Mouse (Mus musculus) left cerebral cortex, postnatal 4 days (tissue): ENCODE data around the gene Slc38a3. TPM values are rescaled to one million over a fixed set of nuclear protein-coding genes. Genes with fewer than 3 reads are reported as not detected.

Source experiments
- DNase-seq: peaks from one replicate; pipeline ENCODE4 v3.0.0-alpha.2; 2022
- intact Hi-C: fragments of 180-260 bp; cut with DNase I; formaldehyde crosslinking; loops from one replicate; pipeline ENCODE4 v1.15.1; 2025
- total RNA-seq, 2 experiments: library from RNA; stranded (reverse); gene quantifications; 2 replicates each; pipeline ENCODE4 v1.2.3; 2021

Slc38a3 gene
- total RNA-seq, 2 experiments from 2014 or later = 65.0 to 68.4 TPM

DNA sequence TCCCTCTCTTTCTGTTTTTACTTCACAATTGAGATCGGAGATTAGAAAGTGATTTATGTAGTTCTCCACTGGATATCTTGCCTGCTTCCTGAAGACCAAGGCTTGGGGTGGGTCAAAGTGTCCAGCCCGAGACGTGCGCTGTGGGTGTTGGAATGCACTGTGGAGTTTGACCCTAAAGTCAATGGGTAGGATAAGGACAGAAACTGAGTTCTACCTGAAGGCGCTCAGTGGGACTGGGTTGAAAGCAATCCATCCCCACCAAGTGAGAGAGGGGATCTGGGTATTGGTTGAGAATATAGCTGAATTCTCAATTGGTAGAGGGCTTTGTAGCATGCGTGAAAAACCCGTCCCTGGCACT lies 24.2 kb downstream of the Slc38a3 start:
- intact Hi-C loops = loop anchor here (2.0 to 5.0 kb wide), 2 partner anchors 42 to 92 kb away; no protein-coding TSS in a partner anchor
- no peak for DNase-seq

DNA sequence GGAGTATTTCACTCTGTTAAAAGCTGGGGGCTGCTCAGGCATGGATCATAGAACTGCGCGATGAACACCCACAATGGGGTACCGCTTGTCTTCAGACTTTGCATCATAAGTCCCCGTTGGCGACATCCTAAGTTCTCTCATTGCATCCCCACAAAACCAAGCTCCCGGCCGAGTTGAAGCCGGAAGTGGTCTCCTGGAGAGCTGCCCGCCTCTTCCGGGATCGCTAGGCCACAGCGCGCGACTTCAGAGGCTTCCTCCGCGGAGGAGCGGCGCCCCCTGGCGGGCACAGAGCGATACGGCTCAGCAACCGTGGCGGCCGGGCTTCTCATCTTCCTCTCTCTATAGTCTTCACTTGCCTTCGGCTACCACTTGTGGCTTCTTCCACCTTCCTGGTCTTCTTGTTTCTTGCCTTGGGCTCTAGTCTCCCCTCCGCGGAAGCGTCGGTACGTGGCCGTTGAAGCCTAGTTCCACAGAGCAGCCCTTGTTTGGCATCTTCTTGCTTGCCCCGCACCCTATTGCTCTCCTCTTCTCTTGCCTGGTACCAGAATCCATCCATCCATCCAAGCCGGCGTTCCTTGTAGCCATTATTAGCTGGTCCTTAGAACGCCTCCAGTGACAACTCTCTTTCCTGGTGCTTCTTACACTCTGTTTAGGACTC lies 24.7 kb downstream of the Slc38a3 start:
- DNase-seq = peak; percentile 95
- intact Hi-C loops = loop anchor here (2.0 to 5.0 kb wide), 3 partner anchors 33 to 93 kb away; partner anchors contain the start of gene Gnat1

DNA sequence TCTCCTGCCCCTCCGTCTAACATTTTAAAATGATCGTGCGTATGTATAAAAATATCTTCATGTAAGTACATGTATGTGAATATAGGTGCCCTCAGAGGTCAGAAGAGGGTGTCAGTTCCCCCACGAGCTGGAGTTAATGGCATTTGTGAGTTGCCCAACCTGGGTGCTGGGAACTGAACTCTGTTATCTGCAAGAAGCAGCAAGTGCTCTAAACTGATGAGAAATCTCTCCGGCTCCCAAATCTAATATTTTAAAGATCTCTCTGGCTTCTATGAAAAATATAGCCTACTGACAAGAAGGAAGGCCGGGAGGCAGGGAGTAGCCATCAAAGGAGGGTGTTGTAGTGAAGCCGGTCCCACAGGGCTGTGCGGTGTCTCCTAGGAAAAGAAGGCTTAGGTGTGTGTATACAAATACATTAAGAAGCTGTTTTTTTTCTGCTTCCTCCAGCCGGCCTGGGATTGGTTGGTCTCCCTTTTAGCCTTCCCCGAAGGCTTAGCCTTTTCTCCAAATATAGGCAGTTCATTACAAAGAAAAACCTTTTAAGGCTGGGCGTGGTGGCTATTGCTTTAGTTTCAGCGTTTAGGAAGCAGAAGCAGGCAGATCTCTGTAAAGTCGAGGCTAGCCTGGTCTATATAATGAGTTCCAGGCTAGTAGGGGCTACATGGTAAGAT lies 25.7 kb downstream of the Slc38a3 start:
- intact Hi-C loops = loop anchor here (2.0 to 5.0 kb wide), 2 partner anchors 34 to 41 kb away; partner anchors contain the start of gene Gnat1
- no peak for DNase-seq

DNA sequence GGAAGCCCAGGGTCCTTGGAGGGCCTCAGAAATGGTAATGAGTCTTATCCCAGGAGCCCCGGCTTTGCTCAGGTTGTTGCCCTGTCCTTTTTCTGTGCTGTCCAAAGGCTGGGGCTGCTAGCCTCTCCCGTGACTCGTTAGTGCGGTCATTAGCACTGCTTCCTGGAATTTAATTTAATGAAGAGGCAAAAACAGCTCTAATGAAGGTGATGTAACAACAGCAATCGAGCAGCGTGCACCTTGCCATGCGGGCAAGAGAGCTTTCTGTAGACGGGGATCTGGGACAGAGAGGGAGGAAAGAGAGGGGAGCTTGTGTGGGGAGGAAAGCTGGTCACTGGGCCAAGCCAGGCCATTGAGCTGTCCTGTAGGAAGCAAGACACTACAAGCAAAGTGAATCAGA lies 27.7 kb downstream of the Slc38a3 start:
- DNase-seq = no peak
- intact Hi-C loops = loop anchor here (5.0 kb wide), 1 partner anchor 36 kb away; the partner anchor contains the start of gene Gnat1

DNA sequence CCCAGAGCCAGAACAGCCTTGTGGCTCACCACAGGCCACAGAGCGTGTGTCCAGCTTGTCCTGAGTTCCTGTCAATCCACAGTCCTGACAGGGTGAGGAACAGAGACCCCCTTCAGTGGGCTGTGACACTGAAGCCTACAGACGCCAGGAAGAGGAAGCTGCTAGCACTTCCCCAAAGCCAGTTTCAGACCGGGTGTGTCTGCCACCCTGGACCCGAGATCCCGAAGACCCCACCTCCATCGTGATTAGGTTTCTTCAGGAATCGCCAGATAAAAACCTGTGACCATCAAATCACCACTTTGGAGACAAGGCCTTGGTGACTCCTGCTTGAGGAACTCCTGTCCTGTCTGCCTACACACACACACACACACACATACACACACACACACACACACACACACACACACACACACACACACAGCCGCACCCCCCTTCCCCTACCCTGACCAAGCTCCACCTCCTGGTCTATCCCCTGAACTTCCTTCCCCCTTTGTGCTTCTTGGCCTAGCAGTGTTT lies 29.0 kb downstream of the Slc38a3 start:
- no peak for DNase-seq
- intact Hi-C loops = loop anchor here (5.0 kb wide), 1 partner anchor 37 kb away; the partner anchor contains the start of gene Gnat1

DNA sequence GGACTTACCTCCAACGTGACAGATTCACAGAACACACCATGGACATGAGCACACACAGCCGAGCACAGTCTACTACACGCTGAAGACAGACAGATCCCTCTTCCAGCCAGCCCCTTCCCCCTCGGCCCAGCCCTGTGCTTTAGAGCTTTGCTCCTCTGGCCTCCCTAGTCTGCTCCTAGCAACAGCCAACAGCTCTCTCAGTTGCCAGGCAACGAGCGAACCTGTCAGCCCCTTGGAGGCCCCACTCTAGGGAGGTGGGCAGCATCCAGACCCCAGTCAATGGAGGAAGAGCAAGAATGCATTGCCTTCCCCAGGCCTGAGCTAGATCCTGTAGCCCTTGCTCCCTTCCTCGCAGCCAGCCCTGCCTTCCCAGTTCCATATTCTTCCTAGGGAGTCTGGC lies 32.3 kb downstream of the Slc38a3 start:
- intact Hi-C loops = no loop called here
- peak; percentile 55 for DNase-seq

DNA sequence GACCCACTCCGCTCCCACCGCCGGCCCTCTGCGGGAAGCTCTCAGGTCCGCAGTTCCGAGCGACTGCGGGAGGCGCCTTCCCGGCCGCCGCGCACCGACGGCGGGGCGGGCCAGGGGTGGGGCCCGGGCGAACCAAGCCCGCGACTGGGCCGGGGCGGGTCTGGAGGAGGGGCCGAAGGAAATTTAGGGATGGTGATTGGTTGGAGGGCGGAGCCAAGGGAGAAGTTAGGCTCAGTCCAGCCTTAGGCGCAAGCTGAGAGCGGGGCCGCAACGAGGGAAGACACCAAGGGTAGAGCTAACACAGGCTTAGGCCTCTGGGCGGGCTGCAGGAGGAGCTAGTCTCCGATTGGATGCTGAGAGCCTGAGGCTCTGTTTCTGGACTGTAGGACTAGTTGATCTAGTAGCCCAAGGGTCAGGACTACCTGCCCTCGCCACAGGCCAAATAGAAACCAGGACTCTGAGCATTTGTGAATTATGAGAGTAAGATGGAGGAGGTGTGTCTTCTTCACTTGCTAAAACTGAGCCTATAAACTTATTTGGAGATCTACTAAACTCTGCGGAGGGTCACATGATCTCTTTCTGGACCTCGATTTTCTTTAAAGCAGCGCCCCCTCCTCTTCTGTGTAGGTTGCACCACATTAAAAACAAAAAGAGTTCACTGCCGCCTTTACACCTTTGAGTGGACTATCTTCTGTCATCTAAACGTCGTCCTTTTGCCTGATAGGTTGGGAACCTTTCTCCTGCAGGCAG lies 33.9 kb downstream of the Slc38a3 start, which contains the start of gene Gnai2:
Gene Gnai2, minus strand, starts transcription at position 89 of the 750 bp plus-strand sequence.
- peak; percentile 94 for DNase-seq
- intact Hi-C loops = no loop called here

DNA sequence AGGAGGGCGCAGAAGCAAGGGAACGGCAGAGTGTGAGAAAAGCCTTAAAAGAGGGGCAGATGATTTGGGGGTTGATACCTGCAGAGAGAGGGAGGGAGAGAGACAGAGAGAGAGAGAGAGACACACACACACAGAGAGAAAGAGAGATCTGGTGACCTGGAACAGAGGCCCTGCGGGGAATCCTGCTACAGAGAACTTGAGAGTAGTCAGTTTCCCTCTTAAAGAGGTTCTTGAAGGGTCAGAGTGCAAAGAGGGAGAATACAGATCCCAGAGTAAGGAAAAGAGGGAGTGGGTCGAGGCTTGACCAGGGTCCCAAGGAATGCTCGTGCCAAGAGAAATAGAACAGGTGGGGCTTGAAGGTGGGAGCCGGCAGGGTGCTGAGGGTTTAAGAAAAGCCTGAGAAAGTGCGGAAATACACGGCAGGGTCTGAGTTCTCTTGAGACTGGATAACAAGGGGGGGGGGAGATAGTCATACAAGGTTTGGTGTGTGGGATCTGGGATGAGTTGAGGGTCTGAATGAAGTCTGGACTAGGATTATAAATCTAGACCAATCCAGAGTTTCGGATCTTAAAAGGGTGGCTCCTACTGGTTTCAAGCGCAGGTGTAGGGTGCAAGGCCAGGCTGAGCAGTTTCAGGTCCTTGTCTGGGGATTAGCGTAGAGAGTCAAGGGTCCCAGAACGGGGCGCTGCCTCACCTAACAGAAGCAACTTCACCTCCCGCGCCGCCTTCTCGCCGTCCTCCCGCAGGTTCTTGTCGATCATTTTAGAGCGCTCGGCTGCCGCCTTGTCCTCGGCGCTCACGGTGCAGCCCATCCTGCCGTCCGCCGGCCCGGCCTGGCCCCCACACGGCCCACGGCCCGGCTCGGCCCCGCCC lies 34.7 kb downstream of the Slc38a3 start:
- DNase-seq = no peak
- intact Hi-C loops = no loop called here

DNA sequence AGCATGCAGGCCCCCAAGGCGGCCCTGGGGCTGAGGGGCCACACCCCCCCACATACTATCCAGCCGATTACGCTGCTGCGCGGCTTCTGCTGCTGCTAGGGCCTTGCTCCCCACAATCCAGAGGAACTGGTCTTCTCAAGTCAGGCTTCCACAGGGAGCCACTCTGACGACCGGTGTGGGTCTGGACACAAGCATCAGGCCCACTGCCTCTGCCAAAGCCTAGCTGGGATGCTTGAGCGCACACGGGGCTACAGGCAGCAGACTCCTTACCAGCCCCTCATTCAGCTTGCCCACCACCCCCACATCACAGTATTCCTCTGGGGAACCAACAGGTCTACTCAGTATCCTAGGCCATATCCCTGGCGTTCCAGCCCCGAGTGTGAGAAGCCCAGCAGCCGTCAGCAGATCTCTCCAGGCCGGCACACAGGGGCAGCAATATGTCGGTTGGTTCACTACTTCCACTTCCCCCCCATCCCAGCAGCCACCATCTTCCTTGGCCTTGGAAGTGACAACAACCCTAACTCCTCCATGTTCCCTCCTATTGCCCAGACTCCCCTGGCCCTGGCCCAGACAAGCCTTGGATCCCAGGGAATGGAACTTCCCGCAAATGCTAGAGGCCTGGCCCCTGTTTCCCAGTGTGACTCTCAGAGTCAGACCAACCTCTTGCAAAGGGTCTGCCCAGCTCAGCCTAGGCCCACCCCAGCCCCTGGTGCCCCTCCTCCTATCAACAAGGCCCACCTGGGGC lies 35.5 kb downstream of the Slc38a3 start:
- intact Hi-C loops = no loop called here
- DNase-seq = peak; percentile 38

DNA sequence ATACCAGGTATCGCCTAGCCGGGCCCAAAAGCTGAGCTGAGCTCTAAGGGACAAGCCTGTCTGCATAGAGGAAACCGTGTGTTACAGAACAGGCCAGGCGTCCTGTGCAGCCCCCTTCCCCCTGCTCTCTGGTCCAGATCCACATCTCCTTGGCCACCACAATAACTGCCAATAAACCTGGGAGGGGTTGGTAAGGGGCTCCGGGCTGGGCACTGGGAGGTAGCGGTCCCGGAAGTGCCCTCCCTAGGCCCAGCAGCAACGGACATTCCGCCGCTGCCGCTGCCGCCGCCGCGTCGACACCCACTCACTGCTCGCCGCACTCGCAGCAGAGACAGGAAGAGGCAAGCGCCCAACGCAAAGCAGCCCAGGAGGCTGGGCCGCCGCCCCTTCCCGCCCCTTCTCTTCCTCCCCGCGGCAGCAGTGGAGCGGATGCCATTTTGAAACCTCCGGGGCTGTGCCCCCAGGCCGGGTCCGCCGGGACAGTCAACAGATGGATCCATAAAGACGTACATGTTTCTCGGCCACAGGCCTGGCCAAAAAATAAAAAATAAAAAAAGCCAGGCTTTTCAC lies 36.2 kb downstream of the Slc38a3 start:
- DNase-seq = peak; percentile 54
- intact Hi-C loops = no loop called here

DNA sequence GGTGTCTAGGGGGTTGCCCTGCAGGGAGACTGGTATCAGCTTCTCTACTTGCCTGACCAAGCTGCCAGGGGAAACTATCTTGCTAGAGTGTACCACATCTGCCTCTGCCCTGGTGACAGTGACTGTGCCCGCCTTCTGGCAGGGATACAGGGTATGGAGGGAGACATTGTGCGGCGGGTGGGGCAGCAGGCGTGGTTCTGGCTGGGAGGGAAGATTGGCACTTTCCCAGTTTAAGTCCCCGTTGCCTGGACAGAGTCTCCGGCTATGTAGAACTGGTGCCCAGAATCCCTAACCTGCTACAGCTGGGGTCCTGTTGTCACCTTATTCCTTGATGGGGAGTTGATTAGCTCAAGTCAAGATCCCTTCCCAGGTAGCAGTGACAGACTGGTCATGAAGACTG lies 36.9 kb downstream of the Slc38a3 start:
- peak; percentile 80 for DNase-seq
- intact Hi-C loops = no loop called here

DNA sequence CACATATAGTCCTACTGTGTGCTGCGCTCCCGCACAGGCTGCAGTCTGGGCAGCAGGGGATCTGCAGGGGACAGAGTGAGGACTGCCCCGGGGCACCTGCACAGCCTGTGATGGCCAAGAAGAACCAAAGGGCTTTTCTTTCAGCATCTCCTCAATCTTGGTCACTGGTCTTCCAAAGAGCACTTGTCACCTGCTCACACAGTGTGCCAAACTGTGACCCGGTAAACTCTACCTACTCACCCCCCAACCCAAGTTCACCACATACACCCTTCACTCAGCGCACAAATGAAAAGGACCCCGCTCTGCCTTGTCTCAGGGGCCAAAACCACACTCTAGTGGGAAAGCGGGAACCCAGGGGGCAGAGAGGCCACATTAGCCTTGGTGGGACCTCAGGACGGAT lies 37.5 kb downstream of the Slc38a3 start:
- intact Hi-C loops = no loop called here

DNA sequence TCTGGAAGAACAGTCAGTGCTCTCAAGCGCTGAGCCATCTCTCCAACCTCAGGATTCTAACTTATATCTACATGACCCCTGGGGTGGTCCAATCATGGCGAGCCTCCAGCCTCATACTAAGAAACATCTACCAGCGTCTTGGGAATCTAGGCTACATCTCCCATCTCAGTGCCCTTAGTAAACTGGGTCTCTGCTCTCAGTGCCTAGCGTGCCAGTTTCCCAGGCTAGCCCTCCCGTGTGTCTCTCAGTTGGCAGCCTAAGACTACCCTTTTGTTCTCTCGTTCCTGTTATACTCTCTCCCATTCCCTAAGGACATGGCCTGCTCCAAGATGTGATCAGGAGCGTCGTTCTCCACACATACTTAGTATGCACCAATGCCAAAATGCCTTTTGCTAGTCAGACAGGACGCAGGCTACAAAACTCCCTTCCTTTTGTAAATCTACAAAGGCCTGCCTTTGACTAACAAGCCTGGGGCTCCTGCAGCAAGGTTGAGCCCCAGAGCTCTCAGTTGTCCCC lies 38.0 kb downstream of the Slc38a3 start:
- DNase-seq = no peak
- intact Hi-C loops = no loop called here

More for the DNA sequence above, 37.5 kb downstream of the Slc38a3 start:
- DNase-seq = no peak

DNA sequence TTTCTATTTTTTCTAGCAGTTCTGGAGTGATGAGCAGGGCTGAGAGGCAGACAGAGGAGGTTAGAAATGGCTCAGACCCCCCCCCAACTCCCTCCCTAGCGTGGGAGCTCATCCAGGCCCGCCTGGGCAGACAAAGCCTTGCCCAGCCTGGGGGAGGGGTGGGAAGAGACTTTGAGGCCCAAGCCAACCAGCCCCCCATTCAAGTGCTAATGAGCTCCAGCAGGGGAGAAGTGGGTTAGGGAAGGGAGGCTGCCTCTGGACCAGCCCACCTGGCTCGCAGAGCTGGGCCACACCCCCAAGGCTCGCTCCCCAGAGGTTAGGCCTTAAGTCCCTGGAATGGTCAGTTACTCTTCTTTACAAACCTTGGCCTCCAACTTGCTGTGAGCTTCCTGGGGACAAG lies 38.8 kb downstream of the Slc38a3 start:
- intact Hi-C loops = no loop called here
- DNase-seq = peak; percentile 84

DNA sequence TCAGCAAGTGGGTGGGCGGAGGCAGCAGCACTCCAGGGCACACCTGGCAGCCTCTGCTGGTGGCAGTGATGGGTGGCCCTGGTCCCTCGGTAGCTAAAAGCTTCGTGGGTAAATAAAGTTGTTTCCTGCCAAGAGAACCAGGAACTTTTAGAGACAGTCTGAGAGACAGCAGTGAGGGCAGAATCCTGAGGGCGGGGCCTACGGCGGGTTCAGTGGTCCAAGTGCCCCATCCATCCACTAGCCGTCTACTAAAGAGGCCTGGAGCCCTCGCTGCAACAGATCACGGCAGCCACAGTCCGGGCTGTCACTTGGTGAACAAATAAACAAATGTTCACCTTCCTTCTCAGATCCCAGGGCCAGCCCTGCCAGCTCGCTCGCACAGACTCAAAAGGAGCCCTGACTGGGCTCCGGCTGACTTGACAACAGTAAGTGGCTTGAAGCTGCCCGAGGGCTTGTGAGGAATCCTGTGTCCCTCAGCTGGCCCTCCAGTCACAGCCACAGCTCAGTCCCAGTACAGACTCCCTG lies 39.4 kb downstream of the Slc38a3 start:
- DNase-seq = peak; percentile 48
- intact Hi-C loops = no loop called here

DNA sequence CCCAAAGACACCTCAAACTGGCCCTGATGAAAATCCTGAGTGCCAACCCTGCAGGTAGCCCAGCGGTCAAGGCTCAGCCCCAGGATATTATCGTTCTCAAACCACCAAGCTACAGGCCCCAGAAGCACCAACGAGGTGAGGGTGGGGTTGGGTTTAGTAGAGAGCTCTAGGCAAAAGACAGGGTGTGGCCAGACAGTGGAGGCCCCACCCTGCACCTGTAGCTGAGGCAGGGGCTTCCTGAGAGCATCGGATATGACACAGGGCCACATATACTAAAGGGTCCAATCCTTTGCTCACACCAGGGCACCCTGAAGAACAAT lies 40.0 kb downstream of the Slc38a3 start:
- intact Hi-C loops = no loop called here
- no peak for DNase-seq

DNA sequence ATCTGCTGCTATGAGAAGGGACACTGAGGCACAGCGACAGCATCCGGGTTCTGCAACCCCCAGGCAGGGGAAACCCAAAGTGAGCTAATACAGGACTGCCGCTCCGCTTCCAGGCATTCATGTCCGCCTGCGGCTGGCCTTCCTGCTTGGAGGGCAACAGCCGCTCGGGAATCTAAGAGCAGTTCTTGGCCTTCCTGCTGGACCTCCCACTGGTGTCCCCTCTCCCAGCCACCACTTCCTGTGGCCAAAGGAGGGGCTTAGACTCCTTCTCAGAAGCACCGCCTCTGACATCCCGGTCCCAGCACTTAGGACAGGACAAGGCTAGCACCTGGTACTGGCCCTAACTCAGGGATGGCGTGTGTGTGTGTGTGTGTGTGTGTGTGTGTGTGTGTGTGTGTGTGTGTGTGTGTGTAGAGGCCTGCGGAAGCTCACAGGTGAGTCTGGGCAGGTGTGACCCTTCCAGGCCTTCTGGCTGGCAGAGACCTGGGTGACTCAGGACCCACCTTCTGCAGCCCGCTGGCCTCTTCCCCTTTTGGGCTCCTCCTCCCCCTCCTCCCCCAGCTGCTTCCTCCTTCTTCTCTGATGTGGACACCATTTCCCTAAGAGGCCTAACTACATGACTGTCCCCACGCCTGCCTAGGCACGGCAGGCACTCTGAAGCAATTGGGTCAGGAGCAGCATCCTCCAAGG lies 40.5 kb downstream of the Slc38a3 start:
- no peak for DNase-seq
- intact Hi-C loops = no loop called here
